Mouse (Mus musculus) lung, postnatal 0 days (tissue): ENCODE results near the gene Schip1. TPM values are rescaled to one million over a fixed set of nuclear protein-coding genes. Genes with fewer than 3 reads are reported as not detected.
"Not testable (repeated sequence)": the region's sequence is repeated elsewhere in the genome, so short reads cannot be mapped to it uniquely, and the experiment has no call there.

Experiments
- ATAC-seq: fragments of 200-750 bp; cut with Nextera tagmentation; 2 replicates; pipeline ENCODE4 v1.8.0; 2017; ENCODE audit warnings: moderate library complexity
- DNase-seq: peaks from one replicate; pipeline ENCODE4 v3.0.0-alpha.2; 2016; ENCODE audit warnings: low spot score
- H3K27ac ChIP-seq: fragments of 300-500 bp; sonication (generic); 2 replicates; pipeline ENCODE4 v1.5.1; 2014; ENCODE audit warnings: antibody characterized with exemption, mild to moderate bottlenecking, low read length, mixed read lengths
- H3K27me3 ChIP-seq: fragments of 300-500 bp; sonication (generic); replicated peaks from 2 replicates; pipeline ENCODE4 v1.6.1; 2014; ENCODE audit warnings: low read length, mixed read lengths; ENCODE audit not compliant: insufficient read depth
- H3K36me3 ChIP-seq: fragments of 300-500 bp; sonication (generic); 2 replicates; pipeline ENCODE4 v1.6.1; 2014; ENCODE audit warnings: low read length, mixed read lengths; ENCODE audit not compliant: insufficient read depth
- H3K4me1 ChIP-seq: fragments of 300-500 bp; sonication (generic); 2 replicates; pipeline ENCODE4 v1.6.1; 2014; ENCODE audit warnings: antibody characterized with exemption, low read depth, low read length, mixed read lengths; ENCODE audit not compliant: insufficient read depth
- H3K4me2 ChIP-seq: fragments of 300-500 bp; sonication (generic); replicated peaks from 2 replicates; pipeline ENCODE4 v1.6.1; 2014; ENCODE audit warnings: low read depth, mild to moderate bottlenecking, low read length, moderate library complexity, mixed read lengths
- H3K4me3 ChIP-seq: fragments of 300-500 bp; sonication (generic); 2 replicates; pipeline ENCODE4 v1.5.1; 2014; ENCODE audit warnings: low read depth, low read length
- H3K9ac ChIP-seq: fragments of 300-500 bp; sonication (generic); replicated peaks from 2 replicates; pipeline ENCODE4 v1.6.1; 2014; ENCODE audit warnings: low read depth, mild to moderate bottlenecking
- H3K9me3 ChIP-seq: fragments of 300-500 bp; sonication (generic); 2 replicates; pipeline ENCODE4 v1.6.1; 2016; ENCODE audit warnings: low read length, mixed read lengths
- CTCF ChIP-seq: IDR thresholded peaks from 2 replicates; pipeline ENCODE4 v1.5.1; 2016; ENCODE audit warnings: antibody characterized with exemption, mild to moderate bottlenecking
- EP300 ChIP-seq: IDR thresholded peaks from 2 replicates; pipeline ENCODE4 v1.6.1; 2016; ENCODE audit warnings: antibody characterized with exemption, mild to moderate bottlenecking, control low read depth
- WGBS: fragments of 180-500 bp; shearing (Covaris S2); extraction: QIAGEN DNeasy Blood & Tissue Kit; methylation state at CpG from one replicate; pipeline ENCODE4 v1.1.7; 2014; 5-methylcytosine and 5-hydroxymethylcytosine counted together
- polyA plus RNA-seq: library from polyadenylated mRNA; unstranded; fragments of >200 nt; fragmentation: Nextera tagmentation; extraction: Ambion mirVana; gene quantifications from 2 replicates; pipeline ENCODE4 v1.2.1, GENCODE M21; 2015

Schip1 gene
- polyA plus RNA-seq, 1 experiment from 2014 or later = 52.2 TPM

- 59% methylated on average over 4 of the region's 4 CpGs for WGBS
Observed at GRCm38 (mm10) chr3:68077406-68077805, 12.8 kb downstream of the Schip1 start.

GRCm38 (mm10) chr3:68085024-68085423, 20.4 kb downstream of the Schip1 start:
- DNase-seq (no peak), ATAC-seq (no peak)
- H3K9ac ChIP-seq = no peak overlapping the region
- H3K27ac ChIP-seq = no peak overlapping the region
- H3K4me1 ChIP-seq = no peaks in the 10 kb centered on the region
- TF ChIP-seq EP300 (no peak), CTCF (no peak)
- H3K4me2 ChIP-seq = no peak overlapping the region
- WGBS = 52% methylated on average over 2 of the region's 2 CpGs
- no peak overlapping the region for H3K4me3 ChIP-seq
- no peaks in the 10 kb centered on the region for H3K27me3 ChIP-seq
- no peaks in the 10 kb centered on the region for H3K9me3 ChIP-seq
- no peaks in the 10 kb centered on the region for H3K36me3 ChIP-seq

More at GRCm38 (mm10) chr3:68077406-68077805, 12.8 kb downstream of the Schip1 start:
- TF ChIP-seq EP300 (no peak), CTCF (no peak)
- ATAC-seq = no peak
- Histone ChIP-seq H3K27ac (no peak overlapping the region), H3K4me2 (no peak overlapping the region), H3K27me3 (no peaks in the 10 kb centered on the region), H3K9me3 (no peaks in the 10 kb centered on the region), H3K4me1 (no peaks in the 10 kb centered on the region), H3K36me3 (no peaks in the 10 kb centered on the region), H3K9ac (no peak overlapping the region), H3K4me3 (no peak overlapping the region)
- no peak for DNase-seq

GRCm38 (mm10) chr3:68092108-68092507, 27.5 kb downstream of the Schip1 start:
- ATAC-seq (no peak), DNase-seq (no peak)
- Histone ChIP-seq H3K9me3 (no peaks in the 10 kb centered on the region), H3K4me2 (no peak overlapping the region), H3K36me3 (no peaks in the 10 kb centered on the region), H3K4me3 (no peak overlapping the region), H3K27ac (no peak overlapping the region), H3K9ac (no peak overlapping the region), H3K4me1 (no peaks in the 10 kb centered on the region), H3K27me3 (no peaks in the 10 kb centered on the region)
- 79% methylated on average over 4 of the region's 4 CpGs for WGBS
- TF ChIP-seq EP300 = no peak
- no peak for TF ChIP-seq CTCF

- Histone ChIP-seq H3K27me3 (no peaks in the 10 kb centered on the region), H3K36me3 (no peaks in the 10 kb centered on the region), H3K9me3 (no peaks in the 10 kb centered on the region), H3K4me1 (no peaks in the 10 kb centered on the region), H3K4me3 (no peak overlapping the region), H3K27ac (no peak overlapping the region), H3K9ac (no peak overlapping the region), H3K4me2 (no peak overlapping the region)
- WGBS = 65% methylated on average over 4 of the region's 4 CpGs
- ATAC-seq = no peak
- no peak for DNase-seq
- TF ChIP-seq EP300 (no peak), CTCF (no peak)
Observed at GRCm38 (mm10) chr3:68096724-68097431, 32.3 kb downstream of the Schip1 start.

- not testable (repeated sequence) for H3K4me2 ChIP-seq, H3K27ac ChIP-seq, DNase-seq, H3K4me3 ChIP-seq, H3K9ac ChIP-seq, H3K27me3 ChIP-seq, ATAC-seq, H3K9me3 ChIP-seq, H3K36me3 ChIP-seq, H3K4me1 ChIP-seq
- WGBS = 81% methylated on average over 6 of the region's 6 CpGs
Observed at GRCm38 (mm10) chr3:68099561-68099960, 35.0 kb downstream of the Schip1 start.

- Histone ChIP-seq H3K4me3 (no peak overlapping the region), H3K36me3 (no peaks in the 10 kb centered on the region), H3K27me3 (no peaks in the 10 kb centered on the region), H3K4me2 (no peak overlapping the region), H3K9me3 (no peaks in the 10 kb centered on the region), H3K4me1 (no peaks in the 10 kb centered on the region), H3K27ac (no peak overlapping the region), H3K9ac (no peak overlapping the region)
- DNase-seq = peak; percentile 5
- WGBS = 37% methylated on average over 4 of the region's 4 CpGs
- ATAC-seq = no peak
- TF ChIP-seq CTCF = no peak
- TF ChIP-seq EP300 = 0 out of 2 replicates have a peak, but pooled peaks have one; percentile 44
Observed at GRCm38 (mm10) chr3:68101343-68101742, 36.7 kb downstream of the Schip1 start.
